Mouse (Mus musculus): ENCODE data around the gene Pkd1l1. TPM values are rescaled to one million over a fixed set of nuclear protein-coding genes. Genes with fewer than 3 reads are reported as not detected.

Pkd1l1 gene
- polyA plus RNA-seq, 1 experiment from 2014 or later: 0.20 TPM

DNA sequence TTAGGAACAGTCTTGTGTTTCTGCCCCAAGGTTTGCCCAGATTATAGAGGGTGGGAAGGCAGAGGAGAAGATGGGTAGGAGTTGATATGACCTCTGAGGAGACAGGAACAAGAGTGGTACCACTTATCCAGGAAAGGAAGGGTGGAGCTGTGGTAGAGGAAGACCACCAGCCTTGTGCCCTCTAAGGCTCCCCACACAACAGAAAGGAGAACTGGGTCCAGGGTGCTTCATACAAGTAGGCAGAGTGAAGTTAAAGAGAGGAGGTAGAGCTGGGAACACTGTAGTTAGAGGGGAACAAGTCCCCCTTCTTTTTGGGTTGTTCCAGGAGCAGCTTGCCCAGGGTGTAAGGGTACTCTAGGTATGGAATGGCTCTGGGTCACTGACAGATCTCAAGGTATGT is 125.0 kb downstream of the Pkd1l1 start:
- no peak overlapping the region for H3K27ac ChIP-seq (ENCODE audit: low read depth, low read length)
- no peak overlapping the region for H3K4me3 ChIP-seq (ENCODE audit: low read depth, low read length)
- no peaks in the 10 kb centered on the region for H3K36me3 ChIP-seq (ENCODE audit: control insufficient read depth, insufficient read depth, low read length)
- no peak overlapping the region for H3K4me2 ChIP-seq (ENCODE audit: low read depth, low read length)
- H3K9me3 ChIP-seq (ENCODE audit: control insufficient read depth, low read length): no peaks in the 10 kb centered on the region
- no peaks in the 10 kb centered on the region for H3K27me3 ChIP-seq (ENCODE audit: control insufficient read depth, insufficient read depth, low read length)
- H3K9ac ChIP-seq (replicated peaks; ENCODE audit: low read depth, low read length): no peak overlapping the region
- ATAC-seq (ENCODE audit: low read depth): no peak
- H3K4me1 ChIP-seq (ENCODE audit: control insufficient read depth, insufficient read depth, low read length): no peaks in the 10 kb centered on the region

DNA sequence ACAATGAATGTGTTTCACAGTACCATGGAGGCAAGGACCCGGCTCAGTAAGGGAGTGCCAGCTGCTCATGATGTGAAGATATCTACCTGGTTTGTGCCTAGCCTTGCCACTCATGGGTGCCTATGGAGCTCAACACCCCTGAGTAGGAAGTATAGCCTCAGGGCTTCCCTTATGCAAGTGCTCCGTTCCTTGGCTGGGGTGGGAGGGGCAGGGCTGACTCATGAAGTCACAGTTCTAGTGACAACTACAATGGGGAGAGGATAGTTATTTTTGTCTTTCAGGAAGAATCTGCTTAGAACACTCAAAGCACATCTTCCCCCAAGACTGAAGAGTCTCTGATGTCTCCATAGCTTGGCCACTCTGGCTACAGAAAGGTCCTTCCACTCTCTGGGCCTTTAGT is 125.4 kb downstream of the Pkd1l1 start:
- Histone ChIP-seq H3K9ac (replicated peaks; ENCODE audit: low read depth, low read length) (no peak overlapping the region), H3K27me3 (ENCODE audit: control insufficient read depth, insufficient read depth, low read length) (no peaks in the 10 kb centered on the region), H3K4me3 (ENCODE audit: low read depth, low read length) (no peak overlapping the region), H3K4me2 (ENCODE audit: low read depth, low read length) (no peak overlapping the region), H3K27ac (ENCODE audit: low read depth, low read length) (no peak overlapping the region), H3K4me1 (ENCODE audit: control insufficient read depth, insufficient read depth, low read length) (no peaks in the 10 kb centered on the region), H3K9me3 (ENCODE audit: control insufficient read depth, low read length) (no peaks in the 10 kb centered on the region), H3K36me3 (ENCODE audit: control insufficient read depth, insufficient read depth, low read length) (no peaks in the 10 kb centered on the region)
- no peak for ATAC-seq (ENCODE audit: low read depth)
- WGBS: 84% methylated on average over 2 of the region's 2 CpGs

DNA sequence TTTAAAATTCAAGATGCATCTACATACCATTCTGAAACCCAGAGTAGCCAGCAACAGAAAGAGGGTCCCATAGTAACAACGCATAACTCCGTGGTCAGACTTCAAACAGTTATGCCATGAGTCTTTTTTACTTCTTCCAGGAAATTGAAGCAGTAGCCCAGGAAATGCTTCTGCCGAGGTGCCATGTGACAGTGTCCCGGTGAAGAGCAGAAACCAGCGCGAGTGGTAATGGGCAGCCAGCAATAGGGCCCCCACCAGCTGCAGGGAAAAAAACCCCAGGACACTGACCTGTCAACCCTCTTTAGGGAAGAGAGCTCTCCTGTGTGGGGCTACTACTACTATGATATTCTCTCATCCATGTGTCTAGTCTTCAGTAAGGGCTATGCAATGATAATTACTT is 136.9 kb downstream of the Pkd1l1 start:
- H3K27me3 ChIP-seq (ENCODE audit: control insufficient read depth, insufficient read depth, low read length): no peaks in the 10 kb centered on the region
- WGBS: 96% methylated on average over 6 of the region's 6 CpGs
- H3K9me3 ChIP-seq (ENCODE audit: control insufficient read depth, low read length): no peaks in the 10 kb centered on the region; the same call in 1 of the 2 replicates
- H3K4me3 ChIP-seq (ENCODE audit: low read depth, low read length): no peak overlapping the region
- no peaks in the 10 kb centered on the region for H3K4me1 ChIP-seq (ENCODE audit: control insufficient read depth, insufficient read depth, low read length)
- ATAC-seq (ENCODE audit: low read depth): no peak
- H3K4me2 ChIP-seq (ENCODE audit: low read depth, low read length): no peak overlapping the region
- no peak overlapping the region for H3K9ac ChIP-seq (replicated peaks; ENCODE audit: low read depth, low read length)
- H3K27ac ChIP-seq (ENCODE audit: low read depth, low read length): no peak overlapping the region
- H3K36me3 ChIP-seq (ENCODE audit: control insufficient read depth, insufficient read depth, low read length): no peaks in the 10 kb centered on the region

DNA sequence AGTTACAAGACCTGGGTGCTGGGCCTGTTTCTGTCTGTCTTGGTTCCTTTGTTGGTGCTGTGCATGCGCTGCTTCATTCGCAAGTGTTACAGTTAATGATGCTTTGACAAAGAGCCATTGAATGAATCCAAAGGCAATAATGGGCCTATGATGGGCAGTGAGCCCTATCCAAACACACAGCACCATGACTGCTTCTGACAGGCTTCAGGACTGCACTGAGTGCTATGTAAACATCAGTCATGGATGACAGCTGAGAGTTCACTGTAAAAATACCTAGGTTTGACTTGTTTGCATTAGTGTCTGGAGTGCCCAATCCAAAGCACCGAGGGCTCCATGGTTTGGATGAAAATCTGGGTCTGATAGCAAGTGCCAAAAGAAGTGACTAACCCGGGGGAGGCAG is 138.9 kb downstream of the Pkd1l1 start:
- H3K9me3 ChIP-seq (ENCODE audit: control insufficient read depth, low read length): no peaks in the 10 kb centered on the region; the same call in 1 of the 2 replicates
- H3K4me1 ChIP-seq (ENCODE audit: control insufficient read depth, insufficient read depth, low read length): no peaks in the 10 kb centered on the region
- no peak overlapping the region for H3K4me3 ChIP-seq (ENCODE audit: low read depth, low read length)
- no peak for ATAC-seq (ENCODE audit: low read depth)
- no peak overlapping the region for H3K27ac ChIP-seq (ENCODE audit: low read depth, low read length)
- H3K27me3 ChIP-seq (ENCODE audit: control insufficient read depth, insufficient read depth, low read length): no peaks in the 10 kb centered on the region
- H3K4me2 ChIP-seq (ENCODE audit: low read depth, low read length): no peak overlapping the region
- no peak overlapping the region for H3K9ac ChIP-seq (replicated peaks; ENCODE audit: low read depth, low read length)
- H3K36me3 ChIP-seq (ENCODE audit: control insufficient read depth, insufficient read depth, low read length): no peaks in the 10 kb centered on the region
- WGBS: 83% methylated on average over 4 of the region's 4 CpGs

DNA sequence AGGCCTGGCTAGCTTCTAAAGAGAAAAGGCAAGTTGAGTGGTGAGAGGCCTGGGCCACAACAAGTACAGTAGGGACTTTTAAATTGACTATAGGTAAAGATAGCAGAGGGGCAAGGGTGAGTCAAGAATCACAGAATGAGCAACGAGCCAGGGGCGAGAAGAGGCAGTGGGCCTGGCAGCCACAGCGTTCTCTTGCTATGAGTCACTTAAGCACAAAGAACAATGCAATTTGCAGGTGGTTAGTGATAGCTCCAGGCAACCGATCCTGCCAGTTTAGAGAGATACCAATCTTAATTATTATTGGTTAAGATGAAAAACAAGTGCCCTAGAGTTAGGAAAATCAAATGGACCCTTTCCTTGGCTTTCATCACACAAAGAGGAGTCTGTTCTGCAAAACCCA is 142.5 kb downstream of the Pkd1l1 start:
- Histone ChIP-seq H3K9ac (replicated peaks; ENCODE audit: low read depth, low read length) (no peak overlapping the region), H3K4me1 (ENCODE audit: control insufficient read depth, insufficient read depth, low read length) (no peaks in the 10 kb centered on the region), H3K27ac (ENCODE audit: low read depth, low read length) (no peak overlapping the region), H3K36me3 (ENCODE audit: control insufficient read depth, insufficient read depth, low read length) (no peaks in the 10 kb centered on the region), H3K27me3 (ENCODE audit: control insufficient read depth, insufficient read depth, low read length) (no peaks in the 10 kb centered on the region), H3K9me3 (ENCODE audit: control insufficient read depth, low read length) (no peaks in the 10 kb centered on the region), H3K4me2 (ENCODE audit: low read depth, low read length) (no peak overlapping the region), H3K4me3 (ENCODE audit: low read depth, low read length) (no peak overlapping the region)
- ATAC-seq (ENCODE audit: low read depth): no peak
- WGBS: 67% methylated on average over 4 of the region's 4 CpGs

DNA sequence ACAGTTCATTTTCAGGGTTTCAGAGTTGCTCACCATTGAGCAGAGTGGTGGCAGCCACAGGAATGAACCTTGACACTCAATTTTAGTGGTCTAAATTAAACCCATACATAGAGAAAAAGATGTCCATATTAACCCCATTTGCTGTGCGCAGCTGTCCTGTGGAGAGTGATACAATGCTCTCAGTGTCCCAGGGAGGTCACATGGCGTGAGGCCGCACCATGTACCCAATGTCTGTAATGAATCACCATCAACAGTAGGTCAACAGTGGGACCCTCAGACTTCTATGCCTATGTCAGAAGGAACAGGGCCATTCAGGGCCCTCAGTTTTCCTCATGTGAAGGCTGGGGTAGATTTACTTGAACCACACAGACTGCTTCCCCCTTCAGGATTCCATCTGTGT is 143.5 kb downstream of the Pkd1l1 start:
- ATAC-seq (ENCODE audit: low read depth): no peak
- WGBS: 68% methylated on average over 3 of the region's 3 CpGs
- Histone ChIP-seq H3K9me3 (ENCODE audit: control insufficient read depth, low read length) (no peaks in the 10 kb centered on the region), H3K27ac (ENCODE audit: low read depth, low read length) (no peak overlapping the region), H3K36me3 (ENCODE audit: control insufficient read depth, insufficient read depth, low read length) (no peaks in the 10 kb centered on the region), H3K4me3 (ENCODE audit: low read depth, low read length) (no peak overlapping the region), H3K9ac (replicated peaks; ENCODE audit: low read depth, low read length) (no peak overlapping the region), H3K27me3 (ENCODE audit: control insufficient read depth, insufficient read depth, low read length) (no peaks in the 10 kb centered on the region), H3K4me1 (ENCODE audit: control insufficient read depth, insufficient read depth, low read length) (no peaks in the 10 kb centered on the region), H3K4me2 (ENCODE audit: low read depth, low read length) (no peak overlapping the region)

DNA sequence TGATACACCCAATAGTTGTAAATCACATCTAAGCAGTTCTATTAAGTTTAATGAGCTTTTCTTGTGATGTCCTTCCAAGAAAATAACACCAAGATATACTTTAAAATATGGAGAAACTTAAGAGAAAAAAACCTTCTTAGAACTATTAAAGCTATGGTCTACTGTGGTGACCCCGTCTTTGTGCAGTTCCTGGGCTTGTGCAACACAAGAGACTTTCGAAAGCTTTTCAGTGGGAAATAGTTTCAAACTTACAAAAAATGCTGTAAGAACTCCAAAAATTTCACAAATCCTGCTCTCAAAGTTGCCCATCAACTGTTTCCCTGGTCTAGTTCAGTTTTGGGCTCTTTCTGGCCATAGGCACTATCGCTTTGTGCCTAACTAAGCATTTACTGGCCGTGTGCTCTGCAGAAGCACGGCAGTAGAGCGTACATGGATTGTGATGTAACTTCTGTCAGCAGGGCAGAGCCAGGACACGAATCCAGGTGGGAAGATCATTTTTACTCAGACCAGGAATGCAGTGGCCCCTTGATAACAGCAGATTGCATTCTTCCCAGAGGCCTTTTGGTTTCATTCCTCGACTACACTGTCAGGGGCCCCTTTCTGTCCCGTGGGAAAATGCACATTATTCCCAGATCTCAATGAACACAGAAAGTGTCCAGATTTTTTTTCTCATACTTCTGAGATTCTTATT is 144.1 kb downstream of the Pkd1l1 start:
- Histone ChIP-seq H3K27ac (ENCODE audit: low read depth, low read length) (no peak overlapping the region), H3K9me3 (ENCODE audit: control insufficient read depth, low read length) (no peaks in the 10 kb centered on the region), H3K36me3 (ENCODE audit: control insufficient read depth, insufficient read depth, low read length) (no peaks in the 10 kb centered on the region), H3K9ac (replicated peaks; ENCODE audit: low read depth, low read length) (no peak overlapping the region), H3K27me3 (ENCODE audit: control insufficient read depth, insufficient read depth, low read length) (no peaks in the 10 kb centered on the region), H3K4me2 (ENCODE audit: low read depth, low read length) (no peak overlapping the region), H3K4me1 (ENCODE audit: control insufficient read depth, insufficient read depth, low read length) (no peaks in the 10 kb centered on the region), H3K4me3 (ENCODE audit: low read depth, low read length) (no peak overlapping the region)
- no peak for ATAC-seq (ENCODE audit: low read depth)
- 82% methylated on average over 9 of the region's 9 CpGs for WGBS

DNA sequence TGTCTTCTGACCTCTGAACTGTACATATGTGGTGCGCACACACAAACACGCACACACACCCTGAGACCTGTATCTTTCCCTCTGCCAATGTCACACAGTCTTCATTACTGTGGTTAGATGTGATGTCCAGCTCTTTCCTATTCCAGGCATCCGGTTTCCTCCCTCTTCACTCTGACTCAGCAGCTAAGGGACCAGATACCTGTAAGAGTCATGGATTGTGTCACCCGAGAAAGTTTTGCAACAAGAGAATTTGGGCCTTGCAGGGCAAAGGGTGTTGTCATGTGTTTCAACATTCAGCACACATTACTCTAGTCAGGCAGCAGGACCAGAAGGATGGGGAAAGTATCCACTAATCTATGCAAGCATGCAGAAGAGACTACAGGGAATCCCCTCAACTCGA is 146.5 kb downstream of the Pkd1l1 start:
- Histone ChIP-seq H3K4me3 (ENCODE audit: low read depth, low read length) (no peak overlapping the region), H3K27me3 (ENCODE audit: control insufficient read depth, insufficient read depth, low read length) (no peaks in the 10 kb centered on the region), H3K4me1 (ENCODE audit: control insufficient read depth, insufficient read depth, low read length) (no peaks in the 10 kb centered on the region), H3K9ac (replicated peaks; ENCODE audit: low read depth, low read length) (no peak overlapping the region), H3K9me3 (ENCODE audit: control insufficient read depth, low read length) (no peaks in the 10 kb centered on the region), H3K27ac (ENCODE audit: low read depth, low read length) (no peak overlapping the region), H3K4me2 (ENCODE audit: low read depth, low read length) (no peak overlapping the region), H3K36me3 (ENCODE audit: control insufficient read depth, insufficient read depth, low read length) (no peaks in the 10 kb centered on the region)
- WGBS: 91% methylated on average over 5 of the region's 5 CpGs
- no peak; the same call in 1 of the 2 replicates for ATAC-seq (ENCODE audit: low read depth)

DNA sequence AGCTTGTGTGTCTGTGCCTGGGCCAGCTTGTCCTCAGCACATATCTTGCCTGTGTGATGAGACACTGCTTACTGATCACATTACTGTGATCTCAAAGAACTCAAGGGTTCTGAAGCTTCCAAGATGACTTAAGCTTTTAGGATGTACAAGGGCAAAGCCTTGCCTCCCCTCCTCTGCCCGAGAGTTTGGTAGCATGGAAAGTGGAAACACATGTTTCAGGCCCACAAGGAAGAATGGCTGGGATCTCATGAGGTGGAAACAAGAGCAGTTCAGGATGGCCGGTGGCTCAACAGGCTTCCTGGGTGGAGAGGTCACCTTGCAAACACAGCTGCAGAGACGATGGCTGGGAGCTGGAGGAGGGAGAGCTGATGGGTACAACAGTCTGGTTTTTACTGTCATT is 147.0 kb downstream of the Pkd1l1 start:
- H3K4me1 ChIP-seq (ENCODE audit: control insufficient read depth, insufficient read depth, low read length): no peaks in the 10 kb centered on the region
- no peak for ATAC-seq (ENCODE audit: low read depth)
- H3K9me3 ChIP-seq (ENCODE audit: control insufficient read depth, low read length): no peaks in the 10 kb centered on the region
- no peaks in the 10 kb centered on the region for H3K27me3 ChIP-seq (ENCODE audit: control insufficient read depth, insufficient read depth, low read length)
- H3K4me2 ChIP-seq (ENCODE audit: low read depth, low read length): no peak overlapping the region
- H3K9ac ChIP-seq (replicated peaks; ENCODE audit: low read depth, low read length): no peak overlapping the region
- no peak overlapping the region for H3K27ac ChIP-seq (ENCODE audit: low read depth, low read length)
- H3K4me3 ChIP-seq (ENCODE audit: low read depth, low read length): no peak overlapping the region
- WGBS: 78% methylated on average over 3 of the region's 3 CpGs
- H3K36me3 ChIP-seq (ENCODE audit: control insufficient read depth, insufficient read depth, low read length): no peaks in the 10 kb centered on the region
